Mouse (Mus musculus) olfactory bulb, adult 2 months (tissue): ENCODE measurements around the gene 4930516K23Rik. TPM values are rescaled to one million over a fixed set of nuclear protein-coding genes. Genes with fewer than 3 reads are reported as not detected.

Source experiments
- H3K27ac ChIP-seq: fragments of 200-500 bp; 2 replicates; pipeline ENCODE4 v1.5.1; 2012; ENCODE audit warnings: low read depth, low read length; ENCODE audit not compliant: insufficient read depth
- H3K4me1 ChIP-seq: fragments of 200-500 bp; 2 replicates; pipeline ENCODE4 v1.6.1; 2012; ENCODE audit warnings: low read length; ENCODE audit not compliant: control insufficient read depth, insufficient read depth
- H3K4me3 ChIP-seq: fragments of 200-500 bp; 2 replicates; pipeline ENCODE4 v1.5.1; 2012; ENCODE audit warnings: mild to moderate bottlenecking, low read depth, low read length, moderate library complexity; ENCODE audit not compliant: insufficient read depth
- CTCF ChIP-seq: fragments of 200-500 bp; IDR thresholded peaks from 2 replicates; pipeline ENCODE4 v1.5.1; 2012; ENCODE audit warnings: low read depth, mild to moderate bottlenecking, low read length, moderate library complexity; ENCODE audit not compliant: insufficient read depth
- POLR2A ChIP-seq: fragments of 200-500 bp; IDR thresholded peaks from 2 replicates; pipeline ENCODE4 v1.6.1; 2012; ENCODE audit warnings: mild to moderate bottlenecking, low read depth, low read length, moderate library complexity; ENCODE audit not compliant: insufficient read depth
- WGBS: fragments of 180-500 bp; shearing (Covaris S2); methylation state at CpG from one replicate; pipeline ENCODE4 v1.1.7; 2018; 5-methylcytosine and 5-hydroxymethylcytosine counted together
- polyA plus RNA-seq: library from polyadenylated mRNA; stranded (reverse); fragments of >200 nt; gene quantifications from 2 replicates; pipeline ENCODE4 v1.2.4, GENCODE M21; 2012; ENCODE audit warnings: low replicate concordance; ENCODE audit not compliant: missing spikeins, insufficient read depth, insufficient read length

Gene 4930516K23Rik
- polyA plus RNA-seq, 1 experiment = not detected

- Histone ChIP-seq H3K27ac (no peak within 1 kb of the TSS), H3K4me3 (no peak within 1 kb of the TSS), H3K4me1 (no peaks in the 10 kb centered on the region)
- no peak for TF ChIP-seq CTCF
- TF ChIP-seq POLR2A = no peak
- 83% methylated on average over 6 of the region's 6 CpGs for WGBS
Observed at GRCm38 (mm10) chr7:104025473-104025872, 35.8 kb downstream of the 4930516K23Rik start, which contains the start of gene Olfr640. TSS of gene Olfr640 (minus strand) at chr7:104025573.

GRCm38 (mm10) chr7:104021651-104022050 is 39.6 kb downstream of the 4930516K23Rik start:
- no peak overlapping the region for H3K27ac ChIP-seq
- no peak for TF ChIP-seq POLR2A
- TF ChIP-seq CTCF = no peak
- H3K4me1 ChIP-seq = no peaks in the 10 kb centered on the region
- 94% methylated on average over 6 of the region's 6 CpGs for whole genome bisulfite sequencing
- no peak overlapping the region for H3K4me3 ChIP-seq

- Histone ChIP-seq H3K4me3 (no peak overlapping the region), H3K4me1 (no peaks in the 10 kb centered on the region), H3K27ac (no peak overlapping the region)
- 88% methylated on average over 1 of the region's 1 CpGs for WGBS
- no peak for TF ChIP-seq CTCF
- TF ChIP-seq POLR2A = no peak
Observed at GRCm38 (mm10) chr7:104018953-104019352, 42.3 kb downstream of the 4930516K23Rik start.

GRCm38 (mm10) chr7:104017203-104017602 is 44.0 kb downstream of the 4930516K23Rik start, which contains the start of gene Olfr639:
TSS of gene Olfr639 (minus strand) at chr7:104017303.
- TF ChIP-seq CTCF (no peak), POLR2A (no peak)
- Histone ChIP-seq H3K27ac (no peak within 1 kb of the TSS), H3K4me1 (no peaks in the 10 kb centered on the region), H3K4me3 (no peak within 1 kb of the TSS)

Other genes starting within 250 kb of the 4930516K23Rik start
- not detected in 2 replicates for gene Hbb-bt, start 247.4 kb downstream of the 4930516K23Rik start, polyA plus RNA-seq
- gene Hbb-bs, start 233.3 kb downstream of the 4930516K23Rik start, polyA plus RNA-seq = not detected in 2 replicates
- not detected in 2 replicates for gene Hbb-bh2, start 220.9 kb downstream of the 4930516K23Rik start, polyA plus RNA-seq
- gene Hbb-bh1, start 218.3 kb downstream of the 4930516K23Rik start, polyA plus RNA-seq = not detected in 2 replicates
- not detected in 2 replicates for gene Hbb-y, start 208.2 kb downstream of the 4930516K23Rik start, polyA plus RNA-seq
- not detected in 2 replicates for gene Olfr66, start 175.2 kb downstream of the 4930516K23Rik start, polyA plus RNA-seq
- not detected in 2 replicates for gene Olfr64, start 167.0 kb downstream of the 4930516K23Rik start, polyA plus RNA-seq
- not detected in 2 replicates for gene Olfr65, start 158.0 kb downstream of the 4930516K23Rik start, polyA plus RNA-seq
- not detected in 2 replicates for gene Olfr631, start 132.6 kb downstream of the 4930516K23Rik start, polyA plus RNA-seq
- not detected in 2 replicates for gene Olfr632, start 127.1 kb downstream of the 4930516K23Rik start, polyA plus RNA-seq
- gene Olfr633, start 117.0 kb downstream of the 4930516K23Rik start, polyA plus RNA-seq = not detected in 2 replicates
- not detected in 2 replicates for gene Olfr635, start 90.3 kb downstream of the 4930516K23Rik start, polyA plus RNA-seq
- gene Olfr638, start 62.7 kb downstream of the 4930516K23Rik start, polyA plus RNA-seq = not detected in 2 replicates
- gene Olfr639, start 44.1 kb downstream of the 4930516K23Rik start, polyA plus RNA-seq = not detected in 2 replicates
- gene Olfr640, start 35.9 kb downstream of the 4930516K23Rik start, polyA plus RNA-seq = not detected in 2 replicates
- gene Olfr641, start 26.0 kb downstream of the 4930516K23Rik start, polyA plus RNA-seq = not detected in 2 replicates
- not detected in 2 replicates for gene Olfr642, start 8.8 kb downstream of the 4930516K23Rik start, polyA plus RNA-seq
- not detected in 2 replicates for gene Olfr644, start 10.4 kb upstream of the 4930516K23Rik start, polyA plus RNA-seq
- gene Olfr645, start 24.0 kb upstream of the 4930516K23Rik start, polyA plus RNA-seq = not detected in 2 replicates
- gene Olfr646, start 43.4 kb upstream of the 4930516K23Rik start, polyA plus RNA-seq = not detected in 2 replicates
- not detected in 2 replicates for gene Ubqln5, start 68.4 kb upstream of the 4930516K23Rik start, polyA plus RNA-seq
- gene Olfr643, start 76.0 kb upstream of the 4930516K23Rik start, polyA plus RNA-seq = not detected in 2 replicates
- not detected in 2 replicates for gene Ubqln3, start 81.8 kb upstream of the 4930516K23Rik start, polyA plus RNA-seq
- gene Ubqlnl, start 89.1 kb upstream of the 4930516K23Rik start, polyA plus RNA-seq = not detected in 2 replicates
- gene Olfm5, start 103.4 kb upstream of the 4930516K23Rik start, polyA plus RNA-seq = not detected in 2 replicates
- gene Olfr648, start 121.9 kb upstream of the 4930516K23Rik start, polyA plus RNA-seq = not detected in 2 replicates
- not detected in 2 replicates for gene Olfr649, start 134.5 kb upstream of the 4930516K23Rik start, polyA plus RNA-seq
- gene Trim6, start 157.3 kb upstream of the 4930516K23Rik start, polyA plus RNA-seq = not detected in 2 replicates
- gene Trim34a, start 183.0 kb upstream of the 4930516K23Rik start, polyA plus RNA-seq = not detected in 2 replicates
- gene Trim5, start 226.6 kb upstream of the 4930516K23Rik start, polyA plus RNA-seq = not detected in 2 replicates